Mouse (Mus musculus) G1E (cell line): Measurements from ENCODE around the gene Itga1. TPM values are rescaled to one million over a fixed set of nuclear protein-coding genes. Genes with fewer than 3 reads are reported as not detected.

Source experiments
- ATAC-seq: 2 replicates; pipeline ENCODE4 v1.8.0; 2016; ENCODE audit warnings: mild to moderate bottlenecking; ENCODE audit not compliant: insufficient number of reproducible peaks, poor library complexity, low FRiP score, severe bottlenecking; ENCODE audit errors: extremely low read depth
- DNase-seq: peaks from one replicate; pipeline ENCODE4 v3.0.0; 2012; ENCODE audit warnings: low spot score
- H3K27me3 ChIP-seq: 2 replicates; pipeline ENCODE4 v1.6.1; 2012; ENCODE audit warnings: mild to moderate bottlenecking, low read length, inconsistent platforms; ENCODE audit not compliant: insufficient read depth
- H3K36me3 ChIP-seq: replicated peaks from 2 replicates; pipeline ENCODE3; 2012; ENCODE audit warnings: mild to moderate bottlenecking, inconsistent platforms
- H3K4me1 ChIP-seq: 2 replicates; pipeline ENCODE4 v1.6.1; 2012; ENCODE audit warnings: low read depth, low read length, inconsistent platforms, mixed read lengths; ENCODE audit not compliant: insufficient read depth
- H3K4me3 ChIP-seq: 2 replicates; pipeline ENCODE4 v1.5.1; 2012; ENCODE audit warnings: low read depth, mild to moderate bottlenecking, inconsistent platforms, low read length, moderate library complexity, mixed read lengths
- H3K9me3 ChIP-seq: replicated peaks from 2 replicates; pipeline ENCODE4 v1.6.1; 2012; ENCODE audit warnings: inconsistent platforms
- CTCF ChIP-seq: IDR thresholded peaks from 2 replicates; pipeline ENCODE4 v1.5.1; 2012; ENCODE audit warnings: low read depth, low read length, inconsistent platforms, mixed read lengths
- GATA1 ChIP-seq: IDR thresholded peaks from 2 replicates; pipeline ENCODE4 v1.6.1; 2012; ENCODE audit warnings: borderline replicate concordance, low read length, inconsistent platforms, mixed read lengths
- GATA2 ChIP-seq: IDR thresholded peaks from 2 replicates; pipeline ENCODE4 v1.6.1; 2012; ENCODE audit warnings: low read depth, low read length, inconsistent platforms, borderline replicate concordance
- POLR2AphosphoS5 ChIP-seq: IDR thresholded peaks from 2 replicates; pipeline ENCODE4 v1.6.1; 2012; ENCODE audit warnings: low read depth, low read length, inconsistent platforms; ENCODE audit not compliant: insufficient replicate concordance
- TAL1 ChIP-seq: conservative IDR thresholded peaks from 2 replicates; pipeline ENCODE4 v1.6.1; 2012; ENCODE audit warnings: low read depth, low read length, inconsistent platforms, mixed read lengths
- polyA plus RNA-seq: library from polyadenylated mRNA; stranded (reverse); fragments of >175 nt; gene quantifications from 2 replicates; pipeline ENCODE4 v1.2.3, GENCODE M21; 2012
- total RNA-seq, 2 experiments: library from RNA; stranded (forward) in 1 of 2; stranded (reverse) in 1 of 2; fragments of 200-1000 nt in 1 of 2; fragments of >200 nt in 1 of 2; fragmentation: Nextera tagmentation in 1 of 2; gene quantifications; 2 replicates each; pipeline ENCODE4 v1.2.3; 2014 to 2017

The Itga1 gene
- total and polyA plus RNA-seq, 3 experiments = 0.44 TPM; not detected in 2

DNA sequence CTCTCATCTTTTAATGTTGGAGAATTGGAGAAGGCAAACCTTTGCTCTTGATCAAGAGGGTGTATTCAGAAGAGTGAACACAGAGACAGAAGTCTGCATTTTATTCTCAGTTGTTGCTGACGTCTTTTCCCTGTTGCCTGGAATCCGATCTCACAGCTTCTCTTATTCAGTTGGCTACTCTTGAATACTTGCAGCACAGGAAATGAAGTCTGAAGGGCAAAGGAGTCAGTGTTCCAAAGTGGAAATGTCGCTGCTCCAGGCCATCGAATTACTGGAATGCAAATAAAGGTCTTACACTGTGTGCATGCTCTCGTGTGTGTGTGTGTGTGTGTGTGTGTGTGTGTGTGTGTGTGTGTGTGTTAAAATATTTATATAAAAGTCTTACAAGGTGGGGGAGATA lies 30.7 kb upstream of the Itga1 start:
- 0 out of 2 replicates have a peak, but pooled peaks cover 3% of the 10 kb centered on the region for H3K27me3 ChIP-seq
- ATAC-seq = no peak
- H3K4me1 ChIP-seq = no peaks in the 10 kb centered on the region
- TF ChIP-seq CTCF (no peak), GATA1 (no peak), GATA2 (no peak), TAL1 (no peak), POLR2AphosphoS5 (no peak)
- no peaks in the 10 kb centered on the region for H3K36me3 ChIP-seq
- no peaks in the 10 kb centered on the region for H3K9me3 ChIP-seq
- DNase-seq = no peak
- no peak overlapping the region for H3K4me3 ChIP-seq

DNA sequence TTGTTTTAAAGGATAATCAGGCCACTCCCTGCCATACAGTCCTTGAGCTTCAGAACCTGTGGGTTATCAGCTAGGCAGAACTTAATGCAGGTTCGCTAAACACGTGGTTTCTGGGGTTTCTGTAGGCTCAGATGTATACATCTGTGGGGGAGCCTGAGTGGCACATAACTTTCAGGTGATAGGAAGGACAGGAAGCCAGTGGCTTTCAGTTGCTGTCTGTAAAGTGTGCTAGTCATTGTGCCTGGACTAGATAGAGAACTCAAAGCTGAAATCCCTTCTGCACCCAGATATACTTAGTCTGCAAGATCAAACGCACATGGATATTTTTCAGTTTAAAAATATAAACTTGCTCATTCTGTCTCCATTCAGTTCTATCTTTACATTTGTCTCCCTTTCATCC lies 29.6 kb upstream of the Itga1 start:
- no peak for TF ChIP-seq TAL1
- no peak for TF ChIP-seq GATA1
- TF ChIP-seq POLR2AphosphoS5 = no peak
- no peak for TF ChIP-seq CTCF
- TF ChIP-seq GATA2 = no peak
- Histone ChIP-seq H3K36me3 (no peaks in the 10 kb centered on the region), H3K27me3 (0 out of 2 replicates have a peak, but pooled peaks cover 3% of the 10 kb centered on the region), H3K9me3 (no peaks in the 10 kb centered on the region), H3K4me3 (no peak overlapping the region), H3K4me1 (no peaks in the 10 kb centered on the region)
- no peak for ATAC-seq
- DNase-seq = no peak

DNA sequence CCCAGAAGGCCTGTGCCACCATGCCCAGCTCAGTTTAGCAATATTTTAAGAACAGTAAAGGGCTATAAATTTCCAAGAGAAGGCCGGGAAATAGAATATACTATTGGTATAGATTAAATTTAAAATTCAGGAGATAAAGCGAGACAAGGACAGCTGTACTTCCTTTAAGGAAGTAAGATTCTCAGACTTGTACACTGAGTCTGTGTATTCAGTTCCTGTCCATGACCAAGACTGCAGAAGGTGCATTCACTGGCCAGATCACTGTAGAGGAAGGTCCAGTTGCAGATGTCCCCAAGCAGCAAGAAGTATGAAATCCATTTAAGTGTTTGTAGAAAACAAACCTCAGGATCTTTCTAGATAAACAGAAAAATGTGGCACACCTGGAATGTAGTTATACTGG lies 28.3 kb upstream of the Itga1 start:
- TF ChIP-seq TAL1 (no peak), CTCF (no peak), GATA2 (no peak), GATA1 (no peak), POLR2AphosphoS5 (no peak)
- ATAC-seq (no peak), DNase-seq (no peak)
- Histone ChIP-seq H3K4me3 (no peak overlapping the region), H3K36me3 (no peaks in the 10 kb centered on the region), H3K4me1 (no peaks in the 10 kb centered on the region), H3K9me3 (no peaks in the 10 kb centered on the region), H3K27me3 (0 out of 2 replicates have a peak, but pooled peaks cover 3% of the 10 kb centered on the region)

DNA sequence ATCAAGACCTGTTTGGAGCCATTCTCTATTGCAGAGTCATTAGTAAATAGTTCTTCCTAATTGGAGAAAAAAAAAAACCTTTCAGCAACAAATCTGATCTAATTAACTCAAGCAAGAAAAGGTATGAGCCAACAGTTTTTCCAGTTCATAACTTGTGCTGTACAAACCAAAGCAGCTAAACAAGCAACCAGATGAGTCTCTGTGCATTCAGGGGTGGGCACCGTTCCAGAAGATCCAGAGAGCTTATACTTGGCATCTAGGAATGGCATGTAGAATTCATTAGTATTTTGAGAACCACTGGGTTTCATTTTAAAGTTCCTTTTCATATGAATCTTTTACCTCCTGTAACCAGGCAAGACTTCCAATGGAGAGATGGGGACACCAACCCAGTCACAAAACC lies 26.1 kb upstream of the Itga1 start:
- TF ChIP-seq GATA1 = no peak
- no peak for TF ChIP-seq GATA2
- no peak for TF ChIP-seq TAL1
- TF ChIP-seq POLR2AphosphoS5 = no peak
- TF ChIP-seq CTCF = no peak
- Histone ChIP-seq H3K4me1 (no peaks in the 10 kb centered on the region), H3K9me3 (no peaks in the 10 kb centered on the region), H3K4me3 (no peak overlapping the region), H3K27me3 (0 out of 2 replicates have a peak, but pooled peaks cover 3% of the 10 kb centered on the region), H3K36me3 (no peaks in the 10 kb centered on the region)
- DNase-seq = no peak
- no peak for ATAC-seq

DNA sequence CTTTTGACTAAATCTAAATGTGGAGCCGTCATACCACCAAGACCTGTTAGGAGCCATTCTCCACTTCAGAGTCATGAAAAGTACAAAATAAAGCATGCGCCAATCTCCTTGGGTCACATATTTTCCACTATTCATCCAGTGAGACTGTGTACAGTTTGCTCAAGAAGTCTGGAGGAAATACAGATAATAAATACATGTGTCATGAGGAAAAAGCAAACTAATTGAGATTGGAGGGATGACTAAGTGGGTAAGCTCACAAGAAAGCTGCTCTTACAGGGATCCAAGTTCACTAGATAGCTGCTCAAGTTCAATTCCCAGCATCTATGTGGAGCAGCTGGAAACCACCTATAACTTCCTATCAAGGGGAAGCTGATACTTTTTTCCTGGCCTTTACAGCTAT lies 24.8 kb upstream of the Itga1 start:
- H3K4me1 ChIP-seq = no peaks in the 10 kb centered on the region
- TF ChIP-seq GATA1 (no peak), POLR2AphosphoS5 (no peak), CTCF (no peak), TAL1 (no peak), GATA2 (no peak)
- H3K4me3 ChIP-seq = no peak overlapping the region
- no peaks in the 10 kb centered on the region for H3K9me3 ChIP-seq
- H3K36me3 ChIP-seq = no peaks in the 10 kb centered on the region
- no peak for DNase-seq
- ATAC-seq = no peak
- 0 out of 2 replicates have a peak, but pooled peaks cover 3% of the 10 kb centered on the region for H3K27me3 ChIP-seq

DNA sequence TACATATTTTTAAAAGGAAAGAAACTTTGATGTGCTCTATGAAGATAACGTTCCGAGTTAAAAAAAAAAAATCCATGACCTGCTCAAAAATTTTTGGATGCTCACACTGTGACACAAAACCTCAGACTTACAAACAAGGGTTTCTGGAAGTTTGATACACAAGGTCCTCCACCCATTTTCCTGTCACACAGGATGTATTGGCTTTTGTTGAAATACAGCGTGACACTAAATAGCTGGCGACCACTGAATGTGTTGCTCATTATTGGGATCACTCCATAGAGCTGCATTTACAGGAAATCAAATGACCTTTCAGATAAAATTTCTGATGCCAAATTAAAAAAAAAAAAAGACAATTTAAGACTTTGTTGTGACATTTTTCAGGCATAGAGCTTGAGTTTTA lies 23.4 kb upstream of the Itga1 start:
- no peaks in the 10 kb centered on the region for H3K27me3 ChIP-seq
- H3K4me3 ChIP-seq = no peak overlapping the region
- H3K9me3 ChIP-seq = no peaks in the 10 kb centered on the region
- no peaks in the 10 kb centered on the region for H3K4me1 ChIP-seq
- ATAC-seq (no peak), DNase-seq (no peak)
- no peaks in the 10 kb centered on the region for H3K36me3 ChIP-seq
- TF ChIP-seq POLR2AphosphoS5 = no peak
- no peak for TF ChIP-seq CTCF
- TF ChIP-seq GATA1 = no peak
- TF ChIP-seq TAL1 = no peak
- TF ChIP-seq GATA2 = no peak

DNA sequence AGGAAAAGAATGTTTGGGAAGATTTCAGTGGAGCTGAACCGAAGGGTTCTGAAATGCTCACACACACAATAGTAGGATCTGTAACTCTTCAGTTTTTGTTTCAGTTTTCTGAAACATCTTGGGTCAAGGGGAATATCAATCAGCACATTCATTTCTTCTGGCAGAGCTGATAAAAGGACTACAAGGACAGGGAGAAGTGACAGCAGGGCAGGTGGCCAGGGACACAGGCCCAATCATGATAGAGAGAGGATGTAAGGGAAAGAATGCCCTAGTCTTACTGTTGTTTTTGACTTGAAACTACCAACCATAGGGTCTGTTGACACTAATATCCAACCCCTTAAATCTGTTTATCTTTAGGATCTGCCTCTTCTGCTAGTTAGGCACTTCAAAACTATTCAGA lies 22.8 kb upstream of the Itga1 start:
- Histone ChIP-seq H3K4me3 (no peak overlapping the region), H3K9me3 (no peaks in the 10 kb centered on the region), H3K36me3 (no peaks in the 10 kb centered on the region), H3K4me1 (no peaks in the 10 kb centered on the region), H3K27me3 (no peaks in the 10 kb centered on the region)
- DNase-seq (no peak), ATAC-seq (no peak)
- TF ChIP-seq POLR2AphosphoS5 (no peak), GATA2 (no peak), CTCF (no peak), GATA1 (no peak), TAL1 (no peak)
